Mouse (Mus musculus) embryonic facial prominence, embryonic 12.5 days (tissue): ENCODE measurements at regions not wholly inside any gene's neighbourhood (a gene's known extent, or its start where the extent isn't known, plus 50 kb on each side); places are given as distances from the start of the nearest gene placed in this dataset. TPM values are rescaled to one million over a fixed set of nuclear protein-coding genes. Genes with fewer than 3 reads are reported as not detected.

Experiments
- ATAC-seq: fragments of 200-750 bp; cut with Nextera tagmentation; 2 replicates; pipeline ENCODE4 v1.8.0; 2017; ENCODE audit not compliant: insufficient number of reproducible peaks, insufficient read depth, low FRiP score, low TSS enrichment
- H3K27ac ChIP-seq: fragments of 300-500 bp; sonication (generic); 2 replicates; pipeline ENCODE4 v1.5.1; 2016; ENCODE audit warnings: mild to moderate bottlenecking
- H3K27me3 ChIP-seq: fragments of 300-500 bp; sonication (generic); 2 replicates; pipeline ENCODE4 v1.6.1; 2016; ENCODE audit warnings: mild to moderate bottlenecking, moderate library complexity
- H3K36me3 ChIP-seq: fragments of 300-500 bp; sonication (generic); 2 replicates; pipeline ENCODE4 v1.6.1; 2016; ENCODE audit warnings: mild to moderate bottlenecking
- H3K4me1 ChIP-seq: fragments of 300-500 bp; sonication (generic); 2 replicates; pipeline ENCODE4 v1.6.1; 2016
- H3K4me2 ChIP-seq: fragments of 300-500 bp; sonication (generic); replicated peaks from 2 replicates; pipeline ENCODE4 v1.6.1; 2016; ENCODE audit warnings: mild to moderate bottlenecking, moderate library complexity
- H3K4me3 ChIP-seq: fragments of 300-500 bp; sonication (generic); 2 replicates; pipeline ENCODE4 v1.5.1; 2016; ENCODE audit warnings: mild to moderate bottlenecking
- H3K9ac ChIP-seq: fragments of 300-500 bp; sonication (generic); 2 replicates; pipeline ENCODE4 v1.6.1; 2016; ENCODE audit warnings: mild to moderate bottlenecking, moderate library complexity
- H3K9me3 ChIP-seq: fragments of 300-500 bp; sonication (generic); 2 replicates; pipeline ENCODE4 v1.6.1; 2016; ENCODE audit warnings: mild to moderate bottlenecking, moderate library complexity
- WGBS: fragments of 180-500 bp; shearing (Covaris S2); methylation state at CpG from one replicate; pipeline ENCODE4 v1.1.7; 2016; 5-methylcytosine and 5-hydroxymethylcytosine counted together
- microRNA-seq: library from miRNA; unstranded; fragments of <30 nt; microRNA quantifications from one replicate; pipeline ENCODE4, GENCODE M21; 2017

DNA sequence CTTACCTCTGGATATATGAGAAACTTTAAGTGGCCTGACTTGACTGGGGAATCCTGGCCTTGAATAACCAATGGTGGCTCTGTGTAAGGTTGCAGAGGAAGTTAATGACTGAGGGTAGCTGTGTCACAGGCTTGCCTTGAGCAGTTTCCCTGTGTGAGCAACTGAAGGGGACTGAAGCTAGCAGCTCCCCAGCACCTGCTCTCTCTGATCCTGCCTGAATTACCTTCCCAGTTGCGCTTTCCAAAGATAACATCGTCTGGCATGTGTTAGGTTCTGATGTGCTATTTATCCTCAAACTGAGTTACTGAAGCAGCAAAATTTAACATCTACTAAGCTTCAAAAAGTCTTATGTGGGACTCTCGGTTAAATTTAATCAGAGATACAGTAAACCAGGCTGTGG lies 56.1 kb upstream of the Arpp21 start:
- WGBS = 76% methylated on average over 3 of the region's 3 CpGs
- Histone ChIP-seq H3K27ac (no peak overlapping the region), H3K4me3 (no peak overlapping the region), H3K4me1 (no peaks in the 10 kb centered on the region), H3K27me3 (no peaks in the 10 kb centered on the region), H3K36me3 (no peaks in the 10 kb centered on the region), H3K9me3 (no peaks in the 10 kb centered on the region), H3K4me2 (no peak overlapping the region), H3K9ac (no peak overlapping the region)
- no peak for ATAC-seq

Small RNAs in the stretch of these regions (microRNA-seq; reads per million reads assigned to microRNA genes)
- not detected for gene Gm27847
